Mouse (Mus musculus) small intestine, adult 2 months (tissue): ENCODE data around the gene Rasgrp2.

ENCODE experiments used
- CTCF ChIP-seq: fragments of 200-500 bp; IDR thresholded peaks from 2 replicates; pipeline ENCODE4 v1.5.1; 2012; ENCODE audit warnings: low read depth, mild to moderate bottlenecking, control low read depth, inconsistent platforms, low read length, moderate library complexity, mixed read lengths; ENCODE audit not compliant: insufficient replicate concordance, insufficient read length; ENCODE audit errors: extremely low read depth
- POLR2A ChIP-seq: fragments of 200-500 bp; IDR thresholded peaks from 2 replicates; pipeline ENCODE4 v1.6.1; 2012; ENCODE audit warnings: low read depth, mild to moderate bottlenecking, control low read depth, inconsistent platforms, low read length, moderate library complexity

- TF ChIP-seq CTCF (no peak), POLR2A (no peak)
Observed at GRCm38 (mm10) chr19:6403869-6404268, 4.7 kb downstream of the Rasgrp2 start.
